Mouse (Mus musculus) adrenal gland, adult 18-20 months (tissue): ENCODE measurements around the gene Mrps25. TPM values are rescaled to one million over a fixed set of nuclear protein-coding genes. Genes with fewer than 3 reads are reported as not detected.
A peak's percentile ranks its signal among the peaks of the same experiment; 100 is the strongest.

Source experiments
- DNase-seq, 2 experiments: peaks; one replicate each; pipeline ENCODE4 v3.0.0; 2021 to 2022; ENCODE audit warnings: low spot score in 2 of 2
- long read RNA-seq, 2 experiments: library from polyadenylated mRNA; stranded (forward); transcript quantifications; one replicate each; pipeline ENCODE4 v2.0.0; 2021
- total RNA-seq, 2 experiments: library from RNA; stranded (reverse); gene quantifications; 1 replicate in 1 of 2; 2 replicates in 1 of 2; pipeline ENCODE4 v1.2.3; 2021

Gene Mrps25
- total RNA-seq = 10 to 100 TPM; 45.8 to 50.6 TPM
- long read RNA-seq, experiment 1, full-length matches to known transcripts = 26 of 27 reads
- long read RNA-seq, experiment 1, partial matches to known transcripts = 0 of 27 reads
- long read RNA-seq, experiment 1, other reads (novel, unspliced or antisense) = 1 of 27 reads
- long read RNA-seq, experiment 2, full-length matches to known transcripts = 78 of 83 reads
- long read RNA-seq, experiment 2, partial matches to known transcripts = 0 of 83 reads
- long read RNA-seq, experiment 2, other reads (novel, unspliced or antisense) = 5 of 83 reads

GRCm38 (mm10) chr6:92183621-92184131 lies at the start of gene Mrps25:
Gene Mrps25 (minus strand): TSS chr6:92184033.
- DNase-seq = peak; percentile 74 to 78

DNA sequence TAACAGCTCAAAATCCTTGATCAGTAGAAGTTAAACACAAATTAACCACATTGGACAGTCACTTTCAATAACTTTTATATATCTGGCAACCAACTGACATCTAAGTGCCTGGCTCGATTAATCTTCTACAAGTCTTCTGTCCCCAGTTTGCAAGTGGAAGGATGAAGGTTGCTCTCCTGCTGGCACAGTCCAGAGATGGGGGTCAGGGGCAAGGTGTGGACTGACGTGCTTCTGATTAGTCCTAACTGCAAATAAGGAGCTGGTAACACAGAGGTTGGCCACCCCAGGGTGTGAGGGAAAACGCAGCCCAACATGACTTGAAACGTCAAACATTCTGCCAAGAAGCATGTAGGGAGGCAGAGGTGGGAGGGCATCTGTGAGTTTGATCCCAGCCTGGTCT lies 47.9 kb upstream of the Mrps25 start:
- DNase-seq = no peak

DNA sequence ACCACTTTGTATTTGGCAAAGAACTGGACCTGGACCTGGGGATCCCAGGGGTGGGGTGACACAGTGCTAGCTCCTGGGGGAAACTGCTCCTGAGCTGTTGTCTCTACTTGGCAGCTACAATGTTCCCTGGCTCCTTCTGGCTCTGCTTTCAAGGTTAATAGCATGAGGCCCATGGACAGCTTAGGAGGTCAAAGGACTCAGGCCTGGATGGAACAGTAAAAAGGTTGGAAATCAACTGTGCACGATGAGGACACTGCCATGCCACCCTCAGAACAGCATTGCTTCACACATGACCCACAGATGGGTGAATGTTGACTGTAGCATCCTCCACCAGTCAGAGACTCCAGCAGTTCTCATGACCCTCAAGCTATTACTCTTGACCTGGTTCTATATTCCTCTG lies 47.5 kb upstream of the Mrps25 start:
- DNase-seq = no peak

DNA sequence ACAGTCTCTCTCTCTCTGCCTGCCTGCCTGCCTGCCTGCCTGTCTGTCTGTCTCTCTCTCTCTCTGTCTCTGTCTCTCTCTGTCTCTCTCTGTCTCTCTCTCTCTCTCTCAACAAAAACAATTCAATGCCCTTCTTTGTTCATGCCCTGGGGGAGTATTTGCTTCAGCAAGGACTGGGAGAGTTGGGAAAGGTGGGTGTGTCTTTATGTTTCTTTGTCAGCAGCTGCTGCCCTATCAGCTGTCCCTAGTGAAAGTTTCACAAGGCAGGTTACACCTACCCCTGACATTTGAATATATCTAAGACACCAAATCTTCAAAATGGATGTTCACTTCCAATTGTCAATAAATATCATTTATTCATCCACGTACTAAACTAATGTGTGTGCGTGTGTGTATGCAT lies 45.8 kb upstream of the Mrps25 start:
- no peak for DNase-seq

- no peak for DNase-seq
These were observed 45.3 kb upstream of the Mrps25 start for GRCm38 (mm10) chr6:92229103-92229502.

DNA sequence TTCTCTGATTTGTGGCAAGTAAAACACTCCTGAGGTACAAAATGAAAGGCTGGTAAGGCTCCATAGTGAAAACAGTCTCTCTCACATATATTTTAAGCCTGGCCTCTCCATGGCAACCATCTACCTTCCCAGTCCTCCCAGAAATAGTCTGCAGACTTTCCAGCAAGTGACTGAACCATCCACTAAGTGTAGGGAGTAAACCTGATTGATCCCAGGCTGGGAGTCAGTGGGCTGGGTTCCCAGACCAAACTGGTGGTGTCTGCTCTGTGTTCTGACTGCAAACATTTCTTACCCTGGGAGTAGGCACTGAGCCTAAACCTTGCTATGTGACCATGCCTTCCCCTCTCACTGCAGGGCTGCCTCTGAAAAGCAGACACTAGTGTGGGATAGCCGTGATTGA lies 41.1 kb upstream of the Mrps25 start:
- no peak for DNase-seq

DNA sequence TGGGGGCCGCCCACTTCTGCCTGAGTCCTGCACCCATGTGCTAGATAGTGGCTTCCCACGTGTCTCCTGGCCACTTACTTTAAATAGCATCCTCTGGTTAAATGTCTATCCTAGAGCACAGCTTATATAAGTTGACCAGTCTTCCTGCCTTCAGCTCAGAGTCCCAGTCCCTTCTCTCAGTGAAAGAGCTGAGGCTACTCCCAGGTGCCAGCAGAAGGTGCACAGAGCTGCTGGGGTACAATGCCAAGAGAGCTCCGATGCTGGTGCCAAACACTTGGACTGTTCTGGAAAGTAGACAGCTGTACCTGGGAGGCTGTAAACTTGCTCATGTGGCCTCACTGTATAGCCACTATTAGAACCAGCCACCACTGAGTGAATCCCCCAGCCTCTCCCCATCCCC lies 38.2 kb upstream of the Mrps25 start:
- no peak for DNase-seq

DNA sequence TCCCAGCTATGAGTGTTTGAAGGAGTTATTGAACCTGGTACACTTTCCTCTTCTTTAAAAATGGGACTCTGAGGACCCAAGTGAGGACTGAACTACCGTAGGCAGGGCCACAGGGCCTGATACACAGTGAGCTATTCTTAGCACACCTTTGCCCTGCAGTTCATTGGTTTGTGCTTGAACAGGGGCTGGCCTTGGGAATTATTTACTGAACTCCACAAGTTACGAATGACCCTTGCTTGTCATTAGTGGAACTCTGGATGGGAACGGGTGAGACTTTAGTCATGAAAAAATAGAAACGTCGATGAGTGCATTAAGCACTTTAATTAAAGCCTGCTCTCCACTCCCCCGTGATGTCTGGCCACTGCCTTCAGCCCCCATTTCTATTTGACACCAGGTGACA lies 37.8 kb upstream of the Mrps25 start:
- no peak for DNase-seq

DNA sequence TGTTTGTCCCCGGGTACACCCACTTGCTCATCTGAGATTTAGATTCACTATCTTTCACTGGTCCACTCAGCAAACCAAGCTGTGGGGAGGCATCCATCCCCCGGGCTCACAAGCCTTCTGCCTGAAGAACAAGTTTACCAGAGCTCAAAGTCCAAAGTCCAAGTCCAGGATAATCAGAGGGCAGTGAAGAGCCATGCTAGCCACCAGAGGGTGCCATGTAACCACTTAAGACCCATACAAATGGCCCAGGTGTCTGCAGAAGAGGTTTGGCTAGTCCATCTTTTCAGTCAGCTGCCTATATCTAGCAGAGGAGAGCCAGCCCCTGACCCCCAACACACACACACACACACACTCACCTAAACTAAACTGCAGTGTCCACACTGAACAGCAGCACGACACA lies 35.6 kb upstream of the Mrps25 start:
- peak in 1 of 2 experiments; percentile 16 for DNase-seq

DNA sequence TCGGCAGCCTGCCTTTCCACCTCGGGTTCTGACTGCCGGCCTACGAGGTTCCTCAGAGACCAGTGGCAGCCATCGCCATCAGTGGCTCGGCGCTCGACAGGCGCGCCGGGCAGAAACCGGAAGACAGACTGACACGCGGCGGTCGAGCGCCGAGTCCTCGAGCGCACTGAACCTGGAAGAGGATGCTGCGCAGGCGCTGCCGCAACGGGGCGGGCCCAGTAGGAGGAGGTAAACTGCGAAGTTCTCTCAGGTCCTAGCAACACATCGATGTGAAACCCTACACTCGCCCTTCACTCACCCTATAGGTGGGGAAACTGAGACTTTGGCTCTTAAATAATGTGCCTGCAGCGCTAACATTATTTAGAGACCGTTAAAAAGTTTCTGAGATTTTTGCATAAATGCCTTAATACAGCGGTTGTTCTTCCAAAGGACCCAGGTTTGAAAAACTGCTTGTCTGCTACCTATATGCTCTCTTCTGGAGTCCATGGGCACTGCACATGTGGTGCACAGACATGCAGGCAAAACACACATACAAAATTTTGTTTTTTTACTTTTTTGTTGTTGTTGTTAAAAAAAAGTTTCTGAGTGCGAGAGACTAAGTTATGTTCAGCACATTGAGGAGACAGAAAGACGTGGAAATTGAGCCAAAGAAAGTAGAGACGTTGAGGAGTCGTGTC lies 31.1 kb upstream of the Mrps25 start, which contains the start of gene Rbsn:
TSS of gene Rbsn (minus strand) at position 153 of the 677 bp plus-strand sequence.
- DNase-seq = peak; percentile 80 to 87

DNA sequence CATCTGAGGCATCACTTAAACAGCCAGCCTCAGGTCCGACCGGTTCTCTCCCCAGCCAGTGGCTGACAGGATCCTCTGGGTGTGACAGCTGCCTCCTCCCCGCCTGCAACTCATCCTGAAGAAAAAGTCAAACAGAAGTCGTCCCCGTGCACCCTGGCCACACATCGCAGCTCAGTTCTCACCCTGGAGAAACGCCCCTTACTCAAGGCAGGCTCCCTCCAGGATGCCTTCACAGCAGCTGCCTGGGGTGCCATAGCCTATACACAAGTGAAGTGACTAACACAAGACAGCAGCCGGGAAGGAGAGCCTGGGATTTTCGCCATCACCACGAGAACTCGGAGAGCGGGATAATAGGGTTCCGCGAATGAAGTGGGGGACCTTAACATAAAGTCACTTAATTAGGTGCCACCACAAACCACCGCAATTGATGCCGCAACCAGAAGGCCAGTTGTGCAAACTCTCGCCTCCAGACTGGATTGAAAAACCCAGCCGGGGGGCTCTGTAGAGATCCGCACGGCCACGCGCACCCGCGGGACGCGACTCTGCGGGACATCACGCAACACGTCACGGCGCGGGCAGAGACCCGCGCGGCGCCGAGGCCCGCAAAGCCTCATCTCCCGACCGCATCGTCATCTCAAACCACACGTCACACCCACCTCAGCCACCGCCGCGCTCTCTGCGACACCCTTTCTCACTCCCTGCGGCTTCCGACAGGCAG lies 30.4 kb upstream of the Mrps25 start:
- no peak for DNase-seq

DNA sequence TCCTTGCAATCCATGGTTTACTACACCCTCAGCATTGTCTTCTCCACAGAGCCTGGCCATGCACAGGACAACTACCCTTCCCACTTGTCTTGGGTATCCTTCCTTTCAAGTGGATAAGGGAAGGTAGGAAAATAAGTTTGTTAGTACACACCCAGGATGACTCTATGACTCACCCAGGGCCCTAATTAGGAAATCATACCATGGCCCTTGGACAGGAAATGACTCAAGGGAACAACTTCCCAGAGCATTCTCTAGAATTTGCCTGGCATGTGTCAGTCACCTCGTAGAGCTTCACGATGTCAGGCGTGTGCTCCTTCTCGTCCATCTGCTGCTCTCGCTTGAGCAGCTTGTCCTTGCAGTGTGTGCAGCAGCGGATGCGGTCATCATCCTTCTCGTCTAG lies 15.6 kb upstream of the Mrps25 start:
- DNase-seq = no peak

- DNase-seq = no peak
These were observed 345 bp upstream of the Mrps25 start for GRCm38 (mm10) chr6:92184178-92184577.

DNA sequence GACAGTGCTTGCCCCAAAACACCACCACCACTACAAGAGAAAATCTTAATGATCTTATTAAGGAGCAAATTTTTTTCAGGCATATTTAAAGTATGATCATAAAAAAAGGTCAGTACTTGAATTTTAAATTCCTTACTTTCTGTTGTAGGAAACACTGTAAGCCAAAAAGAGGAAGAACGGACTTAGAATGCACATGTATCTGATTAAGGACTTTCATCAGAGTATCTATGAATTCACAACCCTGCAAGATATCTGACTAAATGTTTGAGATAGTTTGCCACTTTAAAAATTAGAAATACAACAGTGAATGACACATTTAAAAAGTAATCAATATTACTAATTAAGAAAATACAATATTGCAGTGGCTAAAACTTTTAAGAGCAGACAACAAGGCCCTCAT lies 7.4 kb downstream of the Mrps25 start:
- no peak for DNase-seq

- no peak for DNase-seq
These were observed 21.1 kb downstream of the Mrps25 start for GRCm38 (mm10) chr6:92162724-92163123.

DNA sequence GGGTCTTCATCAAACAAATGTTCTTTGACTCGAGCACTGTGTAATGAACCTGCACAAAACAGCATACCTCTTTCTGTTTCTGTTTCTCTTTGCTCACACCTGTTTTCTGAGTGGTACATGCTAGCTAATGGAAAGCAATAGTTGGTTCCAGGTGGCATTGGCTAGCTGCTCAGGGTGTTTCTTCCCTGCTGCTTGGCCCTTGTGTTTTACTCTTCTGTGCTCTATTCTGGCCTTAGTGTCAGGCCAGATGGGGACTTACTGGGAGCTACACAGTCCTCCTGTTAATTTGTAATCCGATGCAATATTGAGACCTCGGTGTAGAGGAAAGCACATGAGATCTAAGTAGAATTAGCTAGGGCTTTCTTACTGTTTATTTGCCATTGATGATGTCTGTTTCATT lies 25.0 kb downstream of the Mrps25 start:
- DNase-seq = no peak

- no peak for DNase-seq
These were observed 30.1 kb downstream of the Mrps25 start for GRCm38 (mm10) chr6:92153774-92154173.

DNA sequence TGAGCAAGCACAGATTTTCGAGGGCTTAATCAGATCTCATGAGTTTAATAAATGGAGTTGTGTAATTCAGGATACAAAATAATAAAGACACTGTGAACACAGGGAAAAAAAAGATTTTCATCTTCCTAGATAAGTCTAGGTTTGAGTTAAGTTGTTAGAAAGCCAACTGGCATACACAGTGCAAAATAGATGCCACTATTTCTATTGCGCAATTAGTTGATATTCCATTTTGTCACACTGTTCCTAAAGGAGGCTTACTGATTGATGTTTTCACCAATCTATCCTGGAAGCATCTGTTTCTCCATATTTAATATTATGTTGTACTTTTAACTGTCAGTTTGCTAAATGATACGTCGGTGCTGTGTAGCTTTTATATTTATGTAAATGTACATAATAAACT lies 38.0 kb downstream of the Mrps25 start:
- DNase-seq = no peak

DNA sequence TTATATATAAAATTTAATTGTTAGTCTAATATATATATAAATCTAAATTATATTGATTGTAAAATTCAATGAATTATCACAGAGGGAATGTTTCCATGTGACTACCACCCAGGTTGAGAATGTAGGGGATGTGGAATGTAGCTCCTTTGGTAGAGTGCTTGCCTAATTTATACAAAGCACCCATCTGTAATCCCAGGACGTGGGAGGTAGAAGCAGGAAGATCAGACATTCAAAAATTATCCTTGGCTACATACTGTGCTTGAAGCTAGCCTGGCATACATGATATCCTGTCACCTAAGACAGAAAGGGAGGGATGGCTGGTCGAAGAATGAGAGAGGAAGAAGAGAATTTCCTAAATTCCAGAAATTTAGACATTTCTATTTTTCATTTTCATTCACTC lies 47.5 kb downstream of the Mrps25 start:
- DNase-seq = no peak

GRCm38 (mm10) chr6:92133617-92134016 lies 50.2 kb downstream of the Mrps25 start:
- no peak for DNase-seq

- DNase-seq = peak in 1 of 2 experiments; percentile 14
These were observed 51.6 kb downstream of the Mrps25 start for GRCm38 (mm10) chr6:92132021-92132911.
